Mouse (Mus musculus) liver, adult 2 months (tissue): ENCODE data around the gene Ddx42. TPM values are rescaled to one million over a fixed set of nuclear protein-coding genes. Genes with fewer than 3 reads are reported as not detected.

Experiments
- DNase-seq: peaks from one replicate; pipeline ENCODE4 v3.0.0-alpha.2; 2011; ENCODE audit warnings: low read depth, low spot score; ENCODE audit errors: extremely low read depth
- H3K27ac ChIP-seq: fragments of 200-500 bp; replicated peaks from 2 replicates; pipeline ENCODE4 v1.5.1; 2012; ENCODE audit warnings: low read depth, mild to moderate bottlenecking, control low read depth, inconsistent platforms, low read length; ENCODE audit not compliant: insufficient read depth
- H3K27me3 ChIP-seq: fragments of 200-500 bp; 2 replicates; pipeline ENCODE4 v1.6.1; 2012; ENCODE audit warnings: mild to moderate bottlenecking, moderate library complexity, low read length, inconsistent platforms; ENCODE audit not compliant: control insufficient read depth, insufficient read depth
- H3K36me3 ChIP-seq: fragments of 200-500 bp; 2 replicates; pipeline ENCODE4 v1.6.1; 2012; ENCODE audit warnings: low read length, inconsistent platforms; ENCODE audit not compliant: control insufficient read depth, insufficient read depth
- H3K4me1 ChIP-seq: fragments of 200-500 bp; 2 replicates; pipeline ENCODE4 v1.6.1; 2011; ENCODE audit warnings: low read length; ENCODE audit not compliant: control insufficient read depth, insufficient read depth
- H3K4me3 ChIP-seq: fragments of 200-500 bp; 2 replicates; pipeline ENCODE4 v1.5.1; 2011; ENCODE audit warnings: low read depth, mild to moderate bottlenecking, control low read depth, low read length, moderate library complexity; ENCODE audit not compliant: insufficient read depth
- H3K79me2 ChIP-seq: fragments of 200-500 bp; 2 replicates; pipeline ENCODE4 v1.6.1; 2012; ENCODE audit warnings: inconsistent platforms, mild to moderate bottlenecking, low read length, moderate library complexity; ENCODE audit not compliant: control insufficient read depth, insufficient read depth
- H3K9ac ChIP-seq: fragments of 200-500 bp; 2 replicates; pipeline ENCODE4 v1.6.1; 2012; ENCODE audit warnings: low read depth, mild to moderate bottlenecking, control low read depth, inconsistent platforms, low read length
- CTCF ChIP-seq: fragments of 200-500 bp; IDR thresholded peaks from 2 replicates; pipeline ENCODE4 v1.5.1; 2011; ENCODE audit warnings: low read depth, low read length, control low read depth
- POLR2A ChIP-seq: fragments of 200-500 bp; IDR thresholded peaks from 2 replicates; pipeline ENCODE4 v1.6.1; 2011; ENCODE audit warnings: low read length, control low read depth; ENCODE audit not compliant: insufficient read depth; ENCODE audit errors: extremely low read depth
- WGBS: fragments of 180-500 bp; shearing (Covaris S2); methylation state at CpG from one replicate; pipeline ENCODE4 v1.1.7; 2018; 5-methylcytosine and 5-hydroxymethylcytosine counted together
- polyA plus RNA-seq: library from polyadenylated mRNA; depleted of rRNA; stranded (reverse); fragments of >200 nt; gene quantifications from 2 replicates; pipeline ENCODE4 v1.2.3, GENCODE M21; 2012; rRNA removed
- total RNA-seq: library from RNA; depleted of rRNA; stranded (reverse); fragments of >200 nt; gene quantifications from 2 replicates; pipeline ENCODE4 v1.2.3, GENCODE M21; 2014; rRNA removed

Ddx42 gene
- total and polyA plus RNA-seq, 2 experiments, result 5.1 to 19.7 TPM

DNA sequence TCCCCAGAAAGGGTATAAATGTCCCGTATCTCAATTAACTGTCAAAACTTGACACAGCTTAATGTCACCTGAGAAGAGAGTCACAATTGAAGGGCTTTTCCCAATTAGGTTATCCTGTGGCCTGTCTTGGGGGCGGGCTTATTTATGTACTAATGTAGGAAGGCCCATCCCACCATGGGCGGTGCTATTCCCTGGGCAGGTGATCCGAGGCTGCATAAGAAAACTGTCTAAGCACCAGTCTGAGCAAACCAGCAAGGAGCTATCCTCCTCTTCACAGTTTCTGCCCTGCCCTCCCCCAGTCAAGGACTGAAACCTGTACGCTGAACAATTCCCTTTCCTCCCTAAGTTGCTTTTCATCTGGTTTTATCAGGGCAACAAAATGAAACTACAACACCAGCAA, 73.7 kb downstream of the Ddx42 start:
- Histone ChIP-seq H3K4me1 (no peaks in the 10 kb centered on the region), H3K36me3 (no peaks in the 10 kb centered on the region), H3K79me2 (no peaks in the 10 kb centered on the region), H3K27ac (no peak overlapping the region), H3K4me3 (no peak overlapping the region), H3K9ac (no peak overlapping the region), H3K27me3 (no peaks in the 10 kb centered on the region)
- DNase-seq, result no peak
- TF ChIP-seq CTCF, result no peak
- no peak for TF ChIP-seq POLR2A
- 95% methylated on average over 5 of the region's 5 CpGs for whole genome bisulfite sequencing

DNA sequence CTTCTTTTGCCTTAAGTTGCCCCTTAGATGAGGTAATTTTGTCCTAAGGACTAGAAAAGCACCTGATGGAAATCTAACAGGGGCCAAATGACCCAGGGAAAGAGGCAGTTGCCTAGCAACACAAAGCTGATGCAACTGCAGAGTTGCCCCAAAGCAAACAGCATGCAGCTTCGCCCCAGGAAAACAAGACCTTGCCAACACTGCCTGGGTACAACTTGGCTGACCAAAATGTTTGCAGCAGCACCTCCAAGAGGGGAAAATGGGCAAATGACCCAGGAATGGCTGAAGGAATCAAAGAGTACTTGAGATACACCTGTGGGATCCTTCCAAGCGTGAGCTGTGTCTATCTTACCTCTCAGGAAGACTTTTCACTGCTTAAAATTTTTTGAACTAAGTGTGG, 75.1 kb downstream of the Ddx42 start:
- no peak overlapping the region for H3K27ac ChIP-seq
- peak; percentile 75 for DNase-seq
- 62% methylated on average over 2 of the region's 2 CpGs for WGBS
- H3K9ac ChIP-seq, result no peak overlapping the region
- H3K36me3 ChIP-seq, result no peaks in the 10 kb centered on the region
- H3K4me1 ChIP-seq, result no peaks in the 10 kb centered on the region
- H3K27me3 ChIP-seq, result no peaks in the 10 kb centered on the region
- no peaks in the 10 kb centered on the region for H3K79me2 ChIP-seq
- no peak overlapping the region for H3K4me3 ChIP-seq
- TF ChIP-seq CTCF, result no peak
- TF ChIP-seq POLR2A, result no peak

Other genes starting within 250 kb of the Ddx42 start
- gene Ace, start 249.0 kb upstream of the Ddx42 start, total RNA-seq, result 0.28 and 0.74 TPM in 2 replicates
- 0.42 and 0.60 TPM in 2 replicates for gene Ace, start 249.0 kb upstream of the Ddx42 start, polyA plus RNA-seq
- not detected in 2 replicates for gene Ace3, start 222.3 kb upstream of the Ddx42 start, total RNA-seq
- not detected in 2 replicates for gene Ace3, start 222.3 kb upstream of the Ddx42 start, polyA plus RNA-seq
- not detected in 2 replicates for gene Kcnh6, start 208.8 kb upstream of the Ddx42 start, total RNA-seq
- gene Kcnh6, start 208.8 kb upstream of the Ddx42 start, polyA plus RNA-seq, result not detected in 2 replicates
- gene Dcaf7, start 180.1 kb upstream of the Ddx42 start, total RNA-seq, result 17.1 and 24.0 TPM in 2 replicates
- gene Dcaf7, start 180.1 kb upstream of the Ddx42 start, polyA plus RNA-seq, result 15.9 and 18.3 TPM in 2 replicates
- 31.3 and 33.7 TPM in 2 replicates for gene Taco1, start 150.9 kb upstream of the Ddx42 start, total RNA-seq
- gene Taco1, start 150.9 kb upstream of the Ddx42 start, polyA plus RNA-seq, result 19.1 and 20.0 TPM in 2 replicates
- gene Map3k3, start 132.3 kb upstream of the Ddx42 start, total RNA-seq, result 12.3 and 14.9 TPM in 2 replicates
- gene Map3k3, start 132.3 kb upstream of the Ddx42 start, polyA plus RNA-seq, result 7.6 and 9.7 TPM in 2 replicates
- gene Gm10840, start 56.1 kb upstream of the Ddx42 start, total RNA-seq, result not detected in 2 replicates
- gene Gm10840, start 56.1 kb upstream of the Ddx42 start, polyA plus RNA-seq, result not detected in 2 replicates
- 9.4 and 9.7 TPM in 2 replicates for gene Limd2, start 56.1 kb upstream of the Ddx42 start, total RNA-seq
- gene Limd2, start 56.1 kb upstream of the Ddx42 start, polyA plus RNA-seq, result 21.8 and 26.3 TPM in 2 replicates
- 1.8 and 2.8 TPM in 2 replicates for gene Strada, start 14.8 kb upstream of the Ddx42 start, total RNA-seq
- gene Strada, start 14.8 kb upstream of the Ddx42 start, polyA plus RNA-seq, result 3.1 and 3.9 TPM in 2 replicates
- 42.6 and 48.9 TPM in 2 replicates for gene Ccdc47, start 582 bp upstream of the Ddx42 start, total RNA-seq
- gene Ccdc47, start 582 bp upstream of the Ddx42 start, polyA plus RNA-seq, result 12.8 and 16.9 TPM in 2 replicates
- gene Ftsj3, start 39.2 kb downstream of the Ddx42 start, total RNA-seq, result 19.7 and 20.7 TPM in 2 replicates
- 8.8 and 13.8 TPM in 2 replicates for gene Ftsj3, start 39.2 kb downstream of the Ddx42 start, polyA plus RNA-seq
- gene Psmc5, start 39.2 kb downstream of the Ddx42 start, total RNA-seq, result 60.3 and 65.2 TPM in 2 replicates
- gene Psmc5, start 39.2 kb downstream of the Ddx42 start, polyA plus RNA-seq, result 37.7 and 43.2 TPM in 2 replicates
- gene Smarcd2, start 56.0 kb downstream of the Ddx42 start, total RNA-seq, result 70.1 and 70.3 TPM in 2 replicates
- 67.3 and 84.8 TPM in 2 replicates for gene Smarcd2, start 56.0 kb downstream of the Ddx42 start, polyA plus RNA-seq
- gene Tcam1, start 59.7 kb downstream of the Ddx42 start, total RNA-seq, result not detected in 2 replicates
- gene Tcam1, start 59.7 kb downstream of the Ddx42 start, polyA plus RNA-seq, result not detected in 2 replicates
- gene Gh, start 84.9 kb downstream of the Ddx42 start, total RNA-seq, result not detected in 2 replicates
- not detected in 2 replicates for gene Gh, start 84.9 kb downstream of the Ddx42 start, polyA plus RNA-seq
- 2.1 and 4.6 TPM in 2 replicates for gene Cd79b, start 97.8 kb downstream of the Ddx42 start, total RNA-seq
- gene Cd79b, start 97.8 kb downstream of the Ddx42 start, polyA plus RNA-seq, result 1.4 and 3.8 TPM in 2 replicates
- 0.09 and 0.13 TPM in 2 replicates for gene Scn4a, start 136.4 kb downstream of the Ddx42 start, total RNA-seq
- 0.02 TPM in 2 replicates for gene Scn4a, start 136.4 kb downstream of the Ddx42 start, polyA plus RNA-seq
- not detected in 2 replicates for gene Prr29, start 148.5 kb downstream of the Ddx42 start, total RNA-seq
- 0.17 TPM in 1 of 2 replicates, not detected in the other for gene Prr29, start 148.5 kb downstream of the Ddx42 start, polyA plus RNA-seq
- gene Icam2, start 171.1 kb downstream of the Ddx42 start, total RNA-seq, result 5.3 and 6.7 TPM in 2 replicates
- gene Icam2, start 171.1 kb downstream of the Ddx42 start, polyA plus RNA-seq, result 5.0 and 5.4 TPM in 2 replicates